Mouse (Mus musculus) inflammation-experienced regulatory T-cells, adult 6 months (primary cell): ENCODE data around the gene Ski. TPM values are rescaled to one million over a fixed set of nuclear protein-coding genes. Genes with fewer than 3 reads are reported as not detected.
A peak's percentile ranks its signal among the peaks of the same experiment; 100 is the strongest.
"Not testable (repeated sequence)": the region's sequence is repeated elsewhere in the genome, so short reads cannot be mapped to it uniquely, and the experiment has no call there.

ENCODE experiments used
- ATAC-seq: one replicate; pipeline ENCODE4 v1.8.0; 2017
- polyA plus RNA-seq, 3 experiments: library from polyadenylated mRNA; unstranded; fragments of 100-300 nt; shearing (Covaris generic); gene quantifications; one replicate each; pipeline ENCODE4 v1.2.1; 2017

The Ski gene
- 10 to 100 TPM; 10.7 to 26.8 (median 26.8) TPM for polyA plus RNA-seq

DNA sequence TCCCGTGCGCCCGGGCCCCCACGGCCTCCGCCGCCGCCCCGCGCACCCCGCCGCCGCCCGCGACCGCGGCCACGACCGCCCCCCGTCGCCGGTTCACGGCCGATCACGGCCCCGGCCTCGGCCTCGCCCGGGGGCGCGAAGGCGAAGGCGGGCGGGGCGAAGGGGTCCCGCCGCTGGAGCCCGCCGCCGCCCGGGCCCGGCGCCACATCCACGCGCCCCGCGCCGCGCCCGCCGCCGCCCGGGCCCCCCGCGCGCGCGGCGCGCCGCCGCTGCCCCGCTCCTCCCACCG, at the start of gene Ski:
Gene Ski, minus strand, starts transcription at position 41 of the 289 bp plus-strand sequence.
- no peak for ATAC-seq

DNA sequence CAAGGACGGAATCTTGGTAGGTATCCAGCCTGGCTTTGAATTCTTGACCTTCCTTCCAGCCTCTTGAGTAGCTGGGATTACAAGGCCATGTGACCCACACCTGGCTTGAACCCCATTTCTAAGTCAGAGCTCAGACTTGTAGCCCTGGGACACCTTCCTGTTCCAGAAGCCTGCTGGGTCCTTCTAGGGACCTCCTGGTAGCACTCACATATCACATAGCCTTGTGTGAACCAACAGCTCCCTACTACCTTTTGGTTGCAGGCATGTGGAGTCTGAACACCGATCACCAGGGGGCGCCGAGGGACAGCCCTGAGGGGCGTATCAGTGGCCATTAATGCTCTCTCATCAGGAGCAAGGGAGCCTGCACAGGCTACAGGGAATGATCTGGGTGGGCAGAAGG, 46.0 kb upstream of the Ski start:
- ATAC-seq = no peak

DNA sequence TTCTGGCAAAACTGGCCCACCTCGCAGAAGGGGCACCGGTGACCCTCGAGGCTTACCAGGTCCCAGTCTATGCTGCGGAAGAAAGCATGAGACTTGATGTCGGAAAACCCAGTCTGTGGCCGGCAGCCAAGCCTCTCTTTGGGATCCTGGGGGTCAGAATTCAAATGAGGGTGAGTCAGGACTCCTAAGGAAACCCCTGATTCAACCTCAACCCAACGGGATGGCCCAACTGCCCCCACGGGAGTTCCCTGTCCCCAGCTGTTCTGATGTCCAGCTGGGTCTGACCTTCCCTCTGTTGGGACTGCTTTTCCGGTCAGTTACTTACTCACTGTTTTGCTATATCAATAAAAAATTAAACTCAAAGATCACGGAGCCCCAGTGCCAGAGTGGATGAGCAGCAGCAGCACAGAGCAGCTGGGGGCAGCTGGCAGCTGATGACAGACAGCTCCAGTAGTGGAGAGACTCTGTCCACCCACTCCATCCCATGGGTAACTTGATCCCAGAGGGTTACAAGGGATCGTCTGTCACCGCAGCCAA, 45.3 kb upstream of the Ski start:
- no peak for ATAC-seq

DNA sequence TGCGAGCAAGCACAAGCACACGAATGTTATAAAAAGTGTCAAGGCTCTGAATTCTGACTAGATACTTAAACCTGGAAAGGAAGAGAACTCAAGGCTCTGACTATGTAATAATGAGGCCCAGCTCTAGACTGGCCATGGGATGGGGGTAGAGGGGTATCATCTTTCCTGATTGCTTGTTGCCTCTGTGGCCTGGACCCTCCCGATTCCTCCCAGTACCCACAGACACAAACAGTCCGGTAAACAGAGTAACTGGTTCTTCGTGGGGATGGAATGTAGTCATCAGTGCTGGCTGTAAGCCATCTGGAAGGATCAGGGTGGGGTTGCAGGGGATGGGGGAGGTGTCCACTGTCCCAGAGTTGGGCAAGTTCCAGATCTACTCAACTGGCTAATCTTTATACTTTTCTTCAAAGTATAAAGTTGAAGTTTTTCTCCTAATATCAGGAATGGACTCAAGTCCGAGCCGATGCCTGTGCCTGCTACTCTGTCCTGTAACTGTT, 44.7 kb upstream of the Ski start:
- no peak for ATAC-seq

DNA sequence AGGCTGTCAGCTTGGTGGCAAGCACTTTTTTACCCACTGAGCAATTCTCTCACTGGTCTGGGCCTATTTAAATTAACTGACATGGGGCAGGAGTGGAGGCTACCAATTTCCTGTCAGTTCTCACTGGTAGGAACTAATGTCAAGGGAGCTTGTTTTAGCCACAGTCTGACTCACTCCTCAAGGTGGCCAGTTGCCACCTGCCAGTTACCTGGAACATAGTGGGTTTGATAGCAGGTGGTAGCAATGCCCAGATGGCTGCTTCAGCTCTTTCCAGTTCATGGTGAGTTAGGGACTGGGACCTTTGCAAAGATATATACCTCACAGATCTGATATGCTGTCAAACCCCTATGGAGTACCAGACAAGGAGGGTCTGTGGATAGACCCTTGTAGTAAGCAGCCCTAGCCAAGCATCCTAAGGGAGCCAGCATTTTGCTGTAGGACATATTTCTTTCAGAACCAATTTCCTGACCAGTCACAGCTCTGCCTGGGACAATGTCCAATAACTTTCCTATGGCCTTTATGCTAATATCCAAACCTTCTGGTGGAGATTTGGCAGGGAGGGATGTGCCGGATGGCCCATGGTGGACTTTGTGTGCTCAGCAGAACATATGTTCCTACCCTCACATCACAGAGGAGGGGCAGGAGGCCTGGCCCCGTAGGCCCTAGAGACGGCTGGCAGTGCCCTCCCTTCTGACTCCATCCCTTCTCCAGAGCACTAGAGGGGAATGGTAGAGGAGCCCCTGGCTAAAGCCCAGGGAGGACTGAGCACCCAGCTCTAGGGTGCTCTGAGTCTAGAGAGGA, 42.3 kb upstream of the Ski start:
- no peak for ATAC-seq

DNA sequence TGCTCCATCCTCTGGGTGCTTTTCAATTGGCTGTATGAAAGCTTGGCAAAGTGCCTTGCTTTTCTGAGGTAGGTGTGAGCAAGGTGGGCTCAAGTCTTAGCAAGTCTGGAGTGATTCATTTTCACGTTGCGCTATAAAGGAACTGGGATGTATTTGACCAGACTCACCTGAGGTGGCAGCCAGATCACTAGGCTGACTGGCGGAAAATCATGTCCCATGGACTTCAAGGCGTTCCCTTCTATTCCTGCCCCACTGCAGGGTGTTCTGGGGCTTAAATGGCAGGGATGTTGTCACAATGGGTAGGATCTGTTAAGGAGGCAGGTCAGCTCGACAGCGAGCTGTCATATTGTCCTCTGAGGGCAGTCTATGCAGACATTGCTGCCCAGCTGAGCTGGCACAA, 29.9 kb upstream of the Ski start:
- no peak for ATAC-seq

DNA sequence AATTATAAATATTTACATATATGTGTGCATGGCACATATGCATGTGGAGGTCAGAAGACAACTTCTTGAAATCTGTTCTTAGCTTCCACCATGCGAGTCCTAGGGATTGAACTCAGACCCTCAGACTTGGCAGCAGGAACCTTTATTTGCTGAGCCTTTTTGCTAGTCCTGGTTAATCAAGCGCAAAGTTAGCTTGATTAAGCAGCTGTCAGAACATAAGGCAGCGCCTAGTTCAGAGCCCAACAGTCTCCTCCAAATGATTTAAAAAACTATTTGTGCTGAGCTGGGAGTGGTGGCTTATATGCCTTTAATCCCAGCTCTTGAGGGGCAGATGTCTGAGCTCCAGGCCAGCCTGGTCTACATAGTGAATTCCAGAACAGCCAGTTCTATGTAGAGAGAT, 28.8 kb upstream of the Ski start:
- no peak for ATAC-seq

DNA sequence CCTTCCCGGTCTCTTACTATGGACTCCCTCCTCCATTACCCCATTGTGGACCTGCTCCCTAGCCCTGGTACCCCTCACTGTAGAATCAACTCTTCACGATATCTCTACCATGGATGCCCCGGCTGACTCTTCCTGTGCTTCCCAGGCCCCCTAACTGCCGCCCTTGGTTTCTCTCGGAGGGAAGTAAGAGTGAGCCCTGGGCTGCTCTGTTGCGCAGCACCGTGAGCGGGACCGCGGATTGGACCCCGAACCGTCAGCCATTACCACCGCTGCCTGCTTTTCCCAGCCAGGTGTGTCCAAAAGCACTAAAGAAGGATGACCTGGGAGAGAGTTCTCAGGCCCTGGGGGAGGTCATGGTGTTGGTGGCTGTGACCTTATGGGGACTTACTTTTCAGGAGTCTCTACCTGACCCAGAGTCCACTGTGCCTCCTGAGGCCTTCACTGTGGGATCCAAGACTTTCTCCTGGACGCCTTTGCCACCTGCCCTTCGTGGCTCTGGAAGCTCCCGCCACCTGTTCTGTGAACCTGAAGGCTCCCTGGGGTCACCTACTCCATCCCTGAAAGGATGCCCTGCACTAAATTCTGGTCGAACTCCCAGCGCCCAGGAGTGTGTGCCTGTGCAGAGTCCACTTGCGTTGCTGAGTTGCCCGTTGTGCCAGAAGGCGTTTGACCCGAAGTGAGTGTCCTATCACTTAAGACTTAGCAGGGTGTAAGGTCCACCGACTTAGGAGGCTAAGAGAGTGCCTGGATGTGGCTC, 28.1 kb upstream of the Ski start:
- ATAC-seq = peak; percentile 20

DNA sequence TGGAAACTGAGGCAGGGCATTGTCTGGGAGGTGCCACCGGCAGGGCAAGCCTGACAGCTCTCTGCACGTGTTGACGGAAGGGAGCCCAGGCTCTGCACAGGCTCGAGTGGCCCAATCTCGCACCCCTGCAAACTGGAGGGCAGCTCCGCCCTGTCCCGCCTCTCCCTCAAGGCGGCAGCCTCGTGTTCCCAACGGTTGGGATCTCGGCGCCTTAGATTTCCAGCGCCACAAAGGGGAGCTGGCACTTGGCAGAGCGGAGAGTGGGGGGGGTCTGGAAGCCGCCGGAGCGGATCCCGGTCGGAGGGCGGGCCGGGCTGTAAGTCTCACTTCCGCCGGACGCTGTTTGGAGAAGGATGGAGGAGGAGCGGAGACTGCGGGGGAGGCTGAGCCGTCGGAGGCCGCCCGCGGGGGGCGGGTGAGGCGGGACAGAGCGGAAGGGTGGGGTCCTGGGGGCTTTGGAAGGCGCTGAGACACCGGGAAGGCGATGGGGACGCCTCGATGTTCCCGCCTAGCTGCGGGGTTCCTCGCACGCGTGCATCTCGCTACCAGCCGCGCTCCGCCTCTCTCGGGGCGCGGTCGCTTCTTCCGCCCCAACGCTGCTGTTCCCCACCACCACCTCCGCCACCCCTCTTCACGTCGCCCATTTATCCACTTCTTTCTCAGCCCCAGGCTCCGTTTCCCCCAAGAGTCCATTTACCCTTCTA, 27.4 kb upstream of the Ski start, which contains the start of gene Faap20:
Gene Faap20, plus strand, starts transcription at position 155 of the 704 bp plus-strand sequence.
- peak; percentile 84 for ATAC-seq

DNA sequence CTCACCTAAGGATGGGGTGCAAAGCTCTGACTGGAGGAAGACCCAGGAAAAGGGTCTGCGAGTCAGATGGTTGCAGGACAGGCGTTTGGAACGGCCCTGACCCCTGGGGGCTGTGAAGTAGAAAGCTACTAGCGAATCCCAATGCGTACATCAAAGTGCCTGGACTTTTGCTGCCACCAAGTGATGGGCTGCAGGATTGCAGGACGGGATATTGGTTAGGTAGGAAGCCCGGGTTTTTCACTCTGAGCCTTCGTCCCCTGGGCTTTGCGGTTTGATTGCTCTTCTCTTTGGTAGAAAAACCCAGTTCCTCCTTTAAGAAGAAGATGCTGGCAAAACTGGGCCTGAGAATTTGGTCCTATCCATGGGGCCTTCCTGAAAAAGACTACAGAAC, 26.9 kb upstream of the Ski start:
- peak; percentile 66 for ATAC-seq

DNA sequence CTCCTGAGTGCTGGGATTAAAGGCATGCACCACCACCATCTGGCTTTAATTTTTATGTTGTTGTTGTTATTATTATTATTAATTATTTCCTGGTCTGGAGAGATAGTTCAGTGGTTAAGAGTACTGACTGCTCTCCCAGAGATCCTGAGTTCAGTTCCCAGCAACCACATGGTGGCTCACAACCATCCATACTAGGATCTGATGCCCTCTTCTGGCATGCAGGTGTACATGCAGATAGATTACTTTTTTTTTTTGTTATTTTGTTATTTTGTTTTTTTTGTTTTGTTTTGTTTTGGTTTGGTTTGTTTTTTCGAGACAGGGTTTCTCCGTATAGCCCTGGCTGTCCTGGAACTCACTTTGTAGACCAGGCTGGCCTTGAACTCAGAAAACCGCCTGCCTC, 25.7 kb upstream of the Ski start:
- not testable (repeated sequence) for ATAC-seq

DNA sequence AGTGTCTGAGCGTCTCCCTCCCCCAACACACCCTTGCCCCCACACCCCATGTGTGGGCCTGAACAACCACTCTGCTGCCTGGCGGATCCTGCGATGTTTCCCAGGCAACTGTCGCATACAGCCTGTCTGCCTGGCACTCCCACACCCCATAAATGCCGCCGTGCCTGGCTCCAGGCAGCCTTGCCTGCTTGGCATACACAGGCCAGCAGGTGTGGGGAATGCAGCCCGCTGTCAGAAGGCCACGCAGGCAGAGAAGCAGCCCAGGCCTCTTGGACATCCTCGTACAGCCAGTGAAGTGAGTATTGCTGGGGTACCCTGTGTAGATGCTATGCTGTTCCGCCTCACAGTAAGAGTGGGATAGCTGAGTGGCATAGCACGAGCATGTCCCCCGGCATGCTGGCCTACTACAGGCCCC, 24.3 kb upstream of the Ski start:
- no peak for ATAC-seq

DNA sequence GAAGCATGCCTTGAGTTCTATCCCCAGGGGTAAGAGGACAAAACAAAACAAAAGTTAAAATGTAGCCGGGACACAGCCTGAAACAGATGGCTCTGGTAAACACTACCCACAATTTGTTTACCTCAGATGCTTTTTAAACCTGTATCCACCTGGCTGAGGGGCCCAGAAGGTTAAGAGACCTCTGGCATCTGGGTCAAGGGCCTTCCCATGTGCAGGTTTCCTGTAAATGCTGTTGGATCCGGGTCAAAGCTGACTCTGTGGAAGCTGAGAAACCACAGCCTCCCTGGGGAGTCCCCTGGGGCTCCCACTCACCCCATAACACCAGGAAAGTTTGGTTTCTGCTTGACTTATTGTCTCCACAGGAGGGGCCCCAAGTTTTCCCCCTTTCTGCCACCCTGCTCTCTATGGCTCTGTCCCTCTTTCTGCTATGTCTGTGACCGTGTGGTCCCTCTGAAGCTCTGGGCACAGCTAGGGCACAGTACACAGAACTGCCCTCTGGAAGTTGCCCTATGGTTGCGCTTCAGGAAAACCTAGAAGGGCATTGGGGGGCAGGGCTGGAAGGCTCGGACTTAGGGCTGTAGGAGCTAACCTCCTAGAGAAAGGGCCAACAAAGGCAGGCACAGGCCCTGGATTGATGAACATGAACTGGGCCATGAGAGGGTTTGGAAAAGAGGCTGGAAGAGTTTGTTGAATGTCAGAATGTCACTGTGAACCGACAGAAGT, 23.5 kb upstream of the Ski start:
- ATAC-seq = no peak

DNA sequence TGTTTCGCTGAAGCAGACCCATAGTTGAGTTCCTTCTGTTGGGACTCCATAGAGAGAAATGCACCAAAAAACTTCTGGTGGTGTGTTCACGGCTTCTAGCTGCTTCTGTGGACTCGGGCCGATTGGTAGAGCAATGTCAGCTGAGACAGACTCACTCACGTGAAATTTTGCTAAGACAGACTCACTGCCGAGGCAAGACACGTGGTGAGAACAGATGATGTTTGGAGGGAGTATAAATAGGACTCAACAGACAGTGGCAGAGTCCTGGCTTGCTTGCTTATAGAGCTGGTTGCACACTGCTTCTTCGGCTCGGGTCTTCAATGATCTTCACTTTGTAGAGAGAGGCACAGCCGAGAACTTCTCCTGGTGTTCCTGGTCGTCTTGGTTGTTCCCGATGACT, 20.8 kb upstream of the Ski start:
- no peak for ATAC-seq

DNA sequence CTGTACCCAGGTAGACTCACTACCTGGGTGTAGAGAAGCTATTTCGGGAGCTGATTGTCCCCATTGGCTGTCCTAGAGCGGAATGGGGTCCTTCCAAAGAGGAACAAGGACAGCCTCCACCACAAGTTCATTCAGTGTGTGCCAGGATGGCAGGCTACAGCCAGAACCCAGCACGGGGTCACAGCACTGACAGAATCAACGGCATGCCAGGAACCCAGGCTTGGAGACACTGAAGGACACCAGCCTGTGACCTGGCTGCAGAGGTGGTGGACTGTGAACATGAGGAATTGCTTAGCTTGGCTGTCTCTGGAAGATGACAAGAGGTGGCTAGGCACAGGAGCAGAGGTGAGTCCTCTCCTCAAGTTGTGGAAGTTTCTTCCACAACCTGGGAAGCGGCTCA, 19.9 kb upstream of the Ski start:
- ATAC-seq = no peak

DNA sequence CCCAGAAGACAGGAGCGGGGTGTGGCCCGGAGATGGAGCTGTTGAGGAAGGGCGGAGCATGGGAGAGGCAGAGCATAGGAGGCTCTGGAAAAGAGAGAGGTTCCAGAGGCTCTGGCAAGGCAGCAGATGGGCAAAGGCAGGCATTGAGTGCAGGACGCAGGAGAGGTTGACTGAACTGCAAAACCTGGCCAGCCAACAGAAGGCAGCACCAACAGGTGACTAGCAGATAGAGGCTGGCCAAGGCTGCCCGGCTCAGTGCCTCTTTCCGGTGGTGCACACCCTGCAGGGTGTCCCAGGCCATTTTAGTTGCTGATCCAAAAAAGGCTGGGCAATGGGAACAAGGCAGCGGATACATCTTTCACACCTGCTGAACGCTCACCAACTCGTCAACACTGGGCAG, 19.4 kb upstream of the Ski start:
- no peak for ATAC-seq

DNA sequence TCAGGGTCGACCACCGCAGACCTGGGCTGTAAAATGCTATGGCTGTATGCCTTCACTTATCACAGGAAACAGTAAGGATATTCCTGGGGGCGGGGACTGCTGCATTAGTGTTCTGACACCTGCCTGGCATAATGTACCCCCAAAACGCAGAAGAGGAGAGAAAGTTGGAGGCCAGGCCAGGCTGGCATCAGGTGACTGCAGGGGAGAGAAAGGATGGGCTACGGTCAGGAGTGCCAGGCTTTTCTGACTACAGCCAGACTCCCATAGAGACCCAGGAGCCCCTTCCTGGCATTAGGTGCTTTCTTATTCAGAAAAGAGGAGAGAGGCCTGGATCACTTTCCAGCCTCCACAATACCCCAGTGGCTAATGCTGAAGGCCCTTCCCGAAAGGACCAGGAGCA, 17.1 kb upstream of the Ski start:
- no peak for ATAC-seq

DNA sequence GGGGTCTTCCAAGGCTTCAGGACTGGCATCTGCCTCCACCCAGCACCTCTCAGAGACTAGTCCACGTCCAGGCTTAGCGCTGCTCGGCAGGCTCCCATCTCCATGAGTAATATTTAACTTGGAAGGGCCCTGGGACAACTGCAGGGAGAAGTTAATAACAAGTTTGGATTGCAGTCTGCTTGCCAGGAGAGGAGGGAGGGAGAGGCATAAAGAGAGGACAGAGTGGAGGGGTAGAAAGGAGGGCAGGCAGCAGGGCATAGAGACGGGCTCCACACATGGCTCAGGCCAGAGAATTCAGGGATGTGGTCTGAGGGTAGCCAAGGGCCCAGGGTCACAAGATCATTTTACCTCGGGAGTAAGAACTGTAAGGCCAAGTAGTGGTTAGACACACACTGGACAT, 15.9 kb upstream of the Ski start:
- ATAC-seq = no peak

DNA sequence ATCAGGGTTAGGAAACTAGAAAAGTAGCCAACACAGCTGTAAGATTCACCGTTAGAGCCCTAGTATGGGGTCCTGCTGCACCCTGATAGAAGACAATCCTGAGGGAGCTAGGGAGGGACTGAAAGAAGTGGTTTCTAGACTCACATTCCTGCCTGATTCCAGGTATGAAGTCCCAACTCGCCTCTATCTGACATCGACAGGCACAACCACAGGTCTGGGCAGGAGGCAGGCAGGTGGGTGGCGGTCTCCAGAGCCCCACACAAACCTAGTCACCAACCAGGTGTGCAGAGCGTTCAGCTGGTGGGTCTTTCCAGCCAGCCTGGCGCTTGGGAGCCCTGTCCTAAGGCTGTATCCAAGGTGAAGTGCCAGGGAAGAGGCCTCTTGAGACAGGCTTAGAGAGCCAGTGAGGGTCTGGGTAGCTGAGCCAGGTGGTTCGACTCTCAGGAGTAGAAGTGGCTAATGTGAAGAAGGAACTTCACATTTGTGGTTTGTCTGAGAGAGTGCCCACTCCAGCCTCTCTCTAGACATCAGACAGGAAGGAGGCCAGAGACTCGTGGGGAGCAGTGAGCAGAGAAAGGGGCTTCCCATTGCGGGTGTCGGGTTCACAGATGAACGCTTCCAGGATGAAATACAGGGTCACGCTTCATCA, 14.5 kb upstream of the Ski start:
- ATAC-seq = no peak

DNA sequence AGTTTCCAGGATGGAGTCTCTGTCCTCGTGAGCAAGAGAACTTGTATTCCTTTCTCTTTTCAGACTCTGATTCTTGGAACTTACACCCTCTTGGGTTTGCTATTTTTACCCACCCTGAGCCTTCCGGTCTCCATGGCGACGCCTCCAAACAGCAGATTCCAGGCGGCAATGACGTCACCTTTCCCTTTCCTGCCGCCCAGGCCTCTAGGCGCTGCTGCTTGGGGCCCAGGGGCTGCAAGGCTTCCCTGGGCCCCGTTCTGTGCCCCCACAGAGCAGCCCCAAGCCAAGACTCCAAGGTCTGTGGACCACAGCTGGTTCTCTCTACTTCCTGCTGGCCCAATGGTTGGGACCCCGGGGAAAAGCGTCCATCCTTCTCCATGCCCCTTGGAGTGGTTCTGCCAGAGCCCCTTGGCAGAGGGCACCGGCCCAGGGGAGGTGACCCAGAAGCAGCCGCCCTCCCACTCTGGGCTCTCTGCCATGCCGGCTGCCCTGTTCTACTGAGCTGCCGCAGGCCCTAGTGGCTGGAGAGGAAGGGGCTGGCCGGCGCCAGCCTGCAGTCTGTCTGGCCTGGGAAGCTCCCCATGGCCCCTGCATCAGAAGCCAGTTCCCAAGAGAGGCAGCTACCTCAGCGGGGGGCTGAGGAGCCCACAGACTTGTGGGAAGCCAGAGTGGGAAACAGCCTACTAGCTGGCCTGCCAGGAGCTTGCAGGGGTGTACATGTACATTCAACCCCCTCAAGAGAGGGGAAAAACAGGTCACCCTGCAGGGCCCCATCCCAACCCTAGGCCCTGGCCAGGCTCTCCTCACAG, 13.1 kb upstream of the Ski start:
- ATAC-seq = peak; percentile 80
